Mouse (Mus musculus): ENCODE measurements around the gene Klhl8. TPM values are rescaled to one million over a fixed set of nuclear protein-coding genes. Genes with fewer than 3 reads are reported as not detected.

The Klhl8 gene
- polyA plus RNA-seq, 1 experiment from 2014 or later = 12.1 TPM

GRCm38 (mm10) chr5:103830886-103831285 is 80.2 kb downstream of the Klhl8 start:
- 97% methylated on average over 1 of the region's 1 CpGs for WGBS
- H3K36me3 ChIP-seq (replicated peaks) = peaks cover 29% of the 10 kb centered on the region

GRCm38 (mm10) chr5:103829158-103829557 is 81.9 kb downstream of the Klhl8 start:
- no peak overlapping the region for H3K4me3 ChIP-seq
- no peak for DNase-seq (ENCODE audit: low spot score)
- H3K36me3 ChIP-seq (replicated peaks) = peaks cover 23% of the 10 kb centered on the region
- H3K27ac ChIP-seq (replicated peaks) = no peak overlapping the region
- no peaks in the 10 kb centered on the region for H3K4me1 ChIP-seq
- no peaks in the 10 kb centered on the region for H3K9me3 ChIP-seq
- no peaks in the 10 kb centered on the region for H3K27me3 ChIP-seq (replicated peaks; ENCODE audit: low read depth, poor library complexity, severe bottlenecking)
- WGBS = 75% methylated on average over 12 of the region's 12 CpGs

More at GRCm38 (mm10) chr5:103830886-103831285, 80.2 kb downstream of the Klhl8 start:
- Histone ChIP-seq H3K27ac (replicated peaks) (no peak overlapping the region), H3K9me3 (no peaks in the 10 kb centered on the region), H3K4me1 (peaks cover 2% of the 10 kb centered on the region; the same call in 1 of the 2 replicates), H3K4me3 (no peak overlapping the region), H3K27me3 (replicated peaks; ENCODE audit: low read depth, poor library complexity, severe bottlenecking) (no peaks in the 10 kb centered on the region)
- DNase-seq (ENCODE audit: low spot score) = no peak

GRCm38 (mm10) chr5:103828729-103829128 is 82.3 kb downstream of the Klhl8 start:
- DNase-seq (ENCODE audit: low spot score) = no peak
- Histone ChIP-seq H3K9me3 (no peaks in the 10 kb centered on the region), H3K4me1 (no peaks in the 10 kb centered on the region), H3K4me3 (no peak overlapping the region), H3K36me3 (replicated peaks) (peaks cover 19% of the 10 kb centered on the region), H3K27me3 (replicated peaks; ENCODE audit: low read depth, poor library complexity, severe bottlenecking) (no peaks in the 10 kb centered on the region), H3K27ac (replicated peaks) (no peak overlapping the region)
- 82% methylated on average over 8 of the region's 8 CpGs for WGBS

- Histone ChIP-seq H3K36me3 (replicated peaks) (peaks cover 15% of the 10 kb centered on the region), H3K27me3 (replicated peaks; ENCODE audit: low read depth, poor library complexity, severe bottlenecking) (no peaks in the 10 kb centered on the region), H3K4me3 (no peak overlapping the region), H3K4me1 (no peaks in the 10 kb centered on the region), H3K27ac (replicated peaks) (no peak overlapping the region), H3K9me3 (no peaks in the 10 kb centered on the region)
- no peak for DNase-seq (ENCODE audit: low spot score)
- WGBS = 88% methylated on average over 21 of the region's 21 CpGs
Observed at GRCm38 (mm10) chr5:103828304-103828703, 82.8 kb downstream of the Klhl8 start.

- Histone ChIP-seq H3K27ac (replicated peaks) (no peak overlapping the region), H3K36me3 (replicated peaks) (peaks cover 6% of the 10 kb centered on the region; the same call in 1 of the 2 replicates), H3K9me3 (no peaks in the 10 kb centered on the region), H3K4me1 (peaks cover 12% of the 10 kb centered on the region), H3K4me3 (no peak overlapping the region), H3K27me3 (replicated peaks; ENCODE audit: low read depth, poor library complexity, severe bottlenecking) (no peaks in the 10 kb centered on the region)
- 89% methylated on average over 5 of the region's 5 CpGs for WGBS
- DNase-seq (ENCODE audit: low spot score) = no peak
Observed at GRCm38 (mm10) chr5:103822949-103823348, 88.1 kb downstream of the Klhl8 start.

- 78% methylated on average over 13 of the region's 13 CpGs for WGBS
- H3K27me3 ChIP-seq (replicated peaks; ENCODE audit: low read depth, poor library complexity, severe bottlenecking) = no peaks in the 10 kb centered on the region
- peaks cover 16% of the 10 kb centered on the region for H3K4me1 ChIP-seq
- no peak overlapping the region for H3K27ac ChIP-seq (replicated peaks)
- H3K9me3 ChIP-seq = no peaks in the 10 kb centered on the region
- peaks cover 6% of the 10 kb centered on the region; the same call in 1 of the 2 replicates for H3K36me3 ChIP-seq (replicated peaks)
- no peak overlapping the region for H3K4me3 ChIP-seq
- DNase-seq (ENCODE audit: low spot score) = no peak
Observed at GRCm38 (mm10) chr5:103821500-103822298, 89.4 kb downstream of the Klhl8 start.

- Histone ChIP-seq H3K4me1 (peaks cover 17% of the 10 kb centered on the region), H3K4me3 (no peak overlapping the region), H3K27ac (replicated peaks) (no peak overlapping the region), H3K27me3 (replicated peaks; ENCODE audit: low read depth, poor library complexity, severe bottlenecking) (no peaks in the 10 kb centered on the region), H3K36me3 (replicated peaks) (peaks cover 1% of the 10 kb centered on the region; the same call in 1 of the 2 replicates), H3K9me3 (no peaks in the 10 kb centered on the region)
- 86% methylated on average over 9 of the region's 9 CpGs for WGBS
- DNase-seq (ENCODE audit: low spot score) = no peak
Observed at GRCm38 (mm10) chr5:103821062-103821461, 90.0 kb downstream of the Klhl8 start.

GRCm38 (mm10) chr5:103819674-103820073 is 91.4 kb downstream of the Klhl8 start:
- Histone ChIP-seq H3K27ac (replicated peaks) (no peak overlapping the region), H3K4me3 (no peak overlapping the region), H3K36me3 (replicated peaks) (no peaks in the 10 kb centered on the region), H3K9me3 (no peaks in the 10 kb centered on the region), H3K27me3 (replicated peaks; ENCODE audit: low read depth, poor library complexity, severe bottlenecking) (no peaks in the 10 kb centered on the region), H3K4me1 (peaks cover 20% of the 10 kb centered on the region)
- WGBS = 86% methylated on average over 1 of the region's 1 CpGs
- DNase-seq (ENCODE audit: low spot score) = no peak

- 89% methylated on average over 9 of the region's 9 CpGs for WGBS
- no peaks in the 10 kb centered on the region for H3K27me3 ChIP-seq (replicated peaks; ENCODE audit: low read depth, poor library complexity, severe bottlenecking)
- no peaks in the 10 kb centered on the region for H3K36me3 ChIP-seq (replicated peaks)
- no peak overlapping the region for H3K4me3 ChIP-seq
- no peak for DNase-seq (ENCODE audit: low spot score)
- peaks cover 25% of the 10 kb centered on the region for H3K4me1 ChIP-seq
- H3K27ac ChIP-seq (replicated peaks) = no peak overlapping the region
- H3K9me3 ChIP-seq = no peaks in the 10 kb centered on the region
Observed at GRCm38 (mm10) chr5:103818602-103819001, 92.5 kb downstream of the Klhl8 start.

GRCm38 (mm10) chr5:103817754-103818153 is 93.3 kb downstream of the Klhl8 start:
- H3K4me1 ChIP-seq = peaks cover 25% of the 10 kb centered on the region
- H3K27ac ChIP-seq (replicated peaks) = no peak overlapping the region
- no peaks in the 10 kb centered on the region for H3K36me3 ChIP-seq (replicated peaks)
- no peaks in the 10 kb centered on the region for H3K27me3 ChIP-seq (replicated peaks; ENCODE audit: low read depth, poor library complexity, severe bottlenecking)
- no peak overlapping the region for H3K4me3 ChIP-seq
- 27% methylated on average over 1 of the region's 1 CpGs for WGBS
- peak; percentile 78 for DNase-seq (ENCODE audit: low spot score)
- no peaks in the 10 kb centered on the region for H3K9me3 ChIP-seq

- Histone ChIP-seq H3K27me3 (replicated peaks; ENCODE audit: low read depth, poor library complexity, severe bottlenecking) (no peaks in the 10 kb centered on the region), H3K9me3 (no peaks in the 10 kb centered on the region), H3K4me1 (peaks cover 21% of the 10 kb centered on the region), H3K4me3 (no peak overlapping the region), H3K36me3 (replicated peaks) (no peaks in the 10 kb centered on the region), H3K27ac (replicated peaks) (no peak overlapping the region)
- 80% methylated on average over 3 of the region's 3 CpGs for WGBS
- no peak for DNase-seq (ENCODE audit: low spot score)
Observed at GRCm38 (mm10) chr5:103816718-103817117, 94.3 kb downstream of the Klhl8 start.

GRCm38 (mm10) chr5:103815249-103815617 is 95.8 kb downstream of the Klhl8 start:
- no peaks in the 10 kb centered on the region for H3K27me3 ChIP-seq (replicated peaks; ENCODE audit: low read depth, poor library complexity, severe bottlenecking)
- H3K4me1 ChIP-seq = peaks cover 13% of the 10 kb centered on the region
- no peak overlapping the region for H3K27ac ChIP-seq (replicated peaks)
- no peak for DNase-seq (ENCODE audit: low spot score)
- 84% methylated on average over 4 of the region's 4 CpGs for WGBS
- no peaks in the 10 kb centered on the region for H3K9me3 ChIP-seq
- no peak overlapping the region for H3K4me3 ChIP-seq
- H3K36me3 ChIP-seq (replicated peaks) = no peaks in the 10 kb centered on the region

- Histone ChIP-seq H3K4me1 (peaks cover 13% of the 10 kb centered on the region), H3K9me3 (no peaks in the 10 kb centered on the region), H3K27me3 (replicated peaks; ENCODE audit: low read depth, poor library complexity, severe bottlenecking) (no peaks in the 10 kb centered on the region), H3K4me3 (no peak overlapping the region), H3K36me3 (replicated peaks) (no peaks in the 10 kb centered on the region), H3K27ac (replicated peaks) (no peak overlapping the region)
- DNase-seq (ENCODE audit: low spot score) = no peak
- WGBS = 73% methylated on average over 16 of the region's 16 CpGs
Observed at GRCm38 (mm10) chr5:103814551-103815248, 96.4 kb downstream of the Klhl8 start.
